Mouse (Mus musculus): ENCODE measurements around the gene Bckdhb.

- no peak for TF ChIP-seq GATA1 (IDR thresholded peaks at IDR 0.05; ENCODE audit: low read length)
- TF ChIP-seq TAL1 (IDR thresholded peaks at IDR 0.05; ENCODE audit: low read length): no peak
These were observed 117.6 kb downstream of the Bckdhb start for GRCm38 (mm10) chr9:84042539-84042938.

All from erythroblast, embryonic 14.5 days (primary cell).